Mouse (Mus musculus) liver, embryonic 14.5 days (tissue): ENCODE measurements at regions not wholly inside any gene's neighbourhood (a gene's known extent, or its start where the extent isn't known, plus 50 kb on each side); places are given as distances from the start of the nearest gene placed in this dataset.

Experiments
- CTCF ChIP-seq: IDR thresholded peaks from 2 replicates; pipeline ENCODE4 v1.5.1; 2016; ENCODE audit warnings: antibody characterized with exemption, low read depth, control low read depth
- EP300 ChIP-seq: IDR thresholded peaks from 2 replicates; pipeline ENCODE4 v1.6.1; 2016; ENCODE audit warnings: antibody characterized with exemption, low read depth

DNA sequence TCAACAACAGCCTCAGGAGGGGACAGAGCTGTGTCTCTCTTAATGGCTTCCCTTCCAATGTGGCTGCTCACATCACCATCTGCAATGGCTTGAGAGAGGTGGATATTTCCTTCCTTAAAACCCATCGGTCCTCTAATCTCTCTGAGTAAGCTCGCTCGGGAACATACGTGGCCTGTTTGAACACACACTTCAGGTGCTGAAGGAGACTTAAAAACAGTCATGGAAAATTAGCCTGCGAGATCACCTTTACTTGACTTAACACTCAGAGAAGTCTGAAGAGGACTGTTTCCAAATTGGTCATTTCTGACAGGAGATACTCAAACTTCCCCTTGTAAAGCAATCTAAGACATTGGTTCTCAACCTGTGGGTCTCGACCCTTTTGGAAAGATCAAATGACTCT lies 83.0 kb downstream of the Vegfa start:
- TF ChIP-seq CTCF (no peak), EP300 (no peak)
